Mouse (Mus musculus) embryonic facial prominence, embryonic 10.5 days (tissue): ENCODE measurements around the gene Cnga3. TPM values are rescaled to one million over a fixed set of nuclear protein-coding genes. Genes with fewer than 3 reads are reported as not detected.

ENCODE experiments used
- polyA plus RNA-seq: library from polyadenylated mRNA; unstranded; fragments of >200 nt; fragmentation: Nextera tagmentation; extraction: Ambion mirVana; gene quantifications from 2 replicates; pipeline ENCODE4 v1.2.1, GENCODE M21; 2016

The Cnga3 gene
- polyA plus RNA-seq, 1 experiment from 2014 or later: not detected

Other genes starting within 250 kb of the Cnga3 start
- gene Vwa3b, start 187.8 kb upstream of the Cnga3 start, polyA plus RNA-seq: 0.42 and 0.48 TPM in 2 replicates
- gene Inpp4a, start 85.4 kb downstream of the Cnga3 start, polyA plus RNA-seq: 12.7 and 13.1 TPM in 2 replicates
- gene Coa5, start 215.7 kb downstream of the Cnga3 start, polyA plus RNA-seq: 59.2 and 61.7 TPM in 2 replicates
- 105 and 109 TPM in 2 replicates for gene Unc50, start 215.7 kb downstream of the Cnga3 start, polyA plus RNA-seq